ENCODE assay signal across 9 mouse cellular contexts in genomic region chr4:72195116-72195835, GRCm38 (mm10). TPM values are rescaled to one million over a fixed set of nuclear protein-coding genes. Genes with fewer than 3 reads are reported as not detected.
A peak's percentile ranks its signal among the peaks of the same experiment; 100 is the strongest.
DNase-seq lines count a peak whose midpoint lies in the region; ATAC-seq and TF ChIP-seq lines count a peak whose summit lies in the region.
"Had no signal": no experiment of that assay in that cellular context is flagged by ENCODE, and none has a peak within 500 bp of the region (broad histone marks: within the 10 kb centered on the region; RNA-seq: fewer than 3 reads in every experiment).

No protein-coding gene starts in this region.

- peaks cover 21% of the 10 kb centered on the region for H3K36me3 ChIP-seq in kidney, embryonic 14.5 days (ENCODE audit: control insufficient read depth, insufficient read depth, low read length)
- H3K36me3 ChIP-seq in embryonic facial prominence, embryonic 15.5 days, result no peaks in the 10 kb centered on the region
- no peaks in the 10 kb centered on the region; the same call in 1 of the 2 replicates for H3K36me3 ChIP-seq in intestine, postnatal 0 days (ENCODE audit: control insufficient read depth, insufficient read depth)
- H3K36me3 ChIP-seq: G1E had no signal

- 64% methylated on average over 6 of the region's 6 CpGs for WGBS in kidney, embryonic 14.5 days
- 47% methylated on average over 6 of the region's 6 CpGs for WGBS in embryonic facial prominence, embryonic 15.5 days
- WGBS in intestine, postnatal 0 days, result 74% methylated on average over 6 of the region's 6 CpGs

- peak overlapping the region; percentile 6; the same call in 1 of the 2 replicates for H3K4me2 ChIP-seq in kidney, embryonic 14.5 days (replicated peaks; ENCODE audit: low read depth, low read length)
- H3K4me2 ChIP-seq in embryonic facial prominence, embryonic 15.5 days (replicated peaks), result peak overlapping the region; percentile 13; the same call in 1 of the 2 replicates
- no peak overlapping the region for H3K4me2 ChIP-seq in intestine, postnatal 0 days (replicated peaks; ENCODE audit: low read depth)

- no peak overlapping the region for H3K9ac ChIP-seq in kidney, embryonic 14.5 days (ENCODE audit: low read depth, low read length)
- H3K9ac ChIP-seq in embryonic facial prominence, embryonic 15.5 days, result no peak overlapping the region
- no peak overlapping the region for H3K9ac ChIP-seq in intestine, postnatal 0 days (ENCODE audit: low read depth, low read length)

- no peak for ATAC-seq in kidney, embryonic 14.5 days (ENCODE audit: low FRiP score, low TSS enrichment)
- no peak for ATAC-seq in embryonic facial prominence, embryonic 15.5 days (ENCODE audit: insufficient number of reproducible peaks, low FRiP score, low TSS enrichment, low read depth)
- 0 out of 2 replicates have a peak, but pooled peaks have one; percentile 16 for ATAC-seq in monocyte, adult 5-6 weeks (replicated peaks; ENCODE audit: insufficient number of reproducible peaks, low FRiP score, low TSS enrichment, poor library complexity, severe bottlenecking)
- ATAC-seq in intestine, postnatal 0 days, result no peak

- peaks cover 19% of the 10 kb centered on the region; the same call in 1 of the 2 replicates for H3K4me1 ChIP-seq in kidney, embryonic 14.5 days (ENCODE audit: control insufficient read depth, insufficient read depth, low read length)
- H3K4me1 ChIP-seq in embryonic facial prominence, embryonic 15.5 days, result peaks cover 28% of the 10 kb centered on the region
- peaks cover 6% of the 10 kb centered on the region; the same call in 1 of the 2 replicates for H3K4me1 ChIP-seq in intestine, postnatal 0 days (replicated peaks; ENCODE audit: control insufficient read depth, insufficient read depth, low read length)

- TF ChIP-seq CTCF in intestine, postnatal 0 days (IDR thresholded peaks at IDR 0.05; ENCODE audit: low read depth), result no peak

- no peak overlapping the region for H3K27ac ChIP-seq in kidney, embryonic 14.5 days (ENCODE audit: low read depth, low read length)
- H3K27ac ChIP-seq in embryonic facial prominence, embryonic 15.5 days (replicated peaks), result no peak overlapping the region
- H3K27ac ChIP-seq in intestine, postnatal 0 days (ENCODE audit: low read depth, low read length), result no peak overlapping the region

- no peaks in the 10 kb centered on the region for H3K27me3 ChIP-seq in kidney, embryonic 14.5 days (ENCODE audit: control insufficient read depth, insufficient read depth, low read length)
- no peaks in the 10 kb centered on the region for H3K27me3 ChIP-seq in embryonic facial prominence, embryonic 15.5 days
- no peaks in the 10 kb centered on the region for H3K27me3 ChIP-seq in intestine, postnatal 0 days (replicated peaks; ENCODE audit: control insufficient read depth, insufficient read depth, low read length)

- DNase-seq in kidney, postnatal 14 days, result no peak
- DNase-seq in kidney, postnatal 10 days, result peak; percentile 27
- no peak for DNase-seq in thymus, adult 18-20 months
- DNase-seq in thymus, postnatal 14 days, result no peak

- H3K4me3 ChIP-seq in kidney, embryonic 14.5 days (ENCODE audit: low read length), result no peak overlapping the region
- no peak overlapping the region for H3K4me3 ChIP-seq in embryonic facial prominence, embryonic 15.5 days (replicated peaks)
- no peak overlapping the region for H3K4me3 ChIP-seq in intestine, postnatal 0 days (ENCODE audit: low read depth, low read length)

- no peaks in the 10 kb centered on the region for H3K9me3 ChIP-seq in kidney, embryonic 14.5 days (ENCODE audit: control insufficient read depth, low read length)
- H3K9me3 ChIP-seq in embryonic facial prominence, embryonic 15.5 days (replicated peaks), result no peaks in the 10 kb centered on the region
- H3K9me3 ChIP-seq in intestine, postnatal 0 days (ENCODE audit: control insufficient read depth), result no peaks in the 10 kb centered on the region

RNA-seq across cellular contexts. Expression of gene Tle1, which starts 5.4 kb away (rescaled TPM):
- 30.3 and 39.4 TPM in 2 replicates for polyA plus RNA-seq in kidney, embryonic 14.5 days (2014; fragmentation: Nextera tagmentation; extraction: Ambion mirVana)
- polyA plus RNA-seq in embryonic facial prominence, embryonic 15.5 days (2015; fragmentation: Nextera tagmentation; extraction: Ambion mirVana), result 25.8 and 28.9 TPM in 2 replicates
- 36.6 to 57.2 TPM (median 45.3 TPM) in 3 replicates for total RNA-seq in monocyte, adult 5-6 weeks (2017)
- polyA plus RNA-seq in intestine, postnatal 0 days (2015; fragmentation: Nextera tagmentation; extraction: Ambion mirVana), result 12.8 and 13.9 TPM in 2 replicates
- polyA plus RNA-seq: G1E had no signal
